Mouse (Mus musculus): ENCODE data around the gene Gpatch1. TPM values are rescaled to one million over a fixed set of nuclear protein-coding genes. Genes with fewer than 3 reads are reported as not detected.

The Gpatch1 gene
- polyA plus RNA-seq, 1 experiment from 2014 or later: 5.6 TPM

- no peak overlapping the region for H3K4me2 ChIP-seq (ENCODE audit: low read depth, low read length)
- H3K27ac ChIP-seq (ENCODE audit: low read depth): no peak overlapping the region
- 44% methylated on average over 3 of the region's 3 CpGs for WGBS (ENCODE audit: insufficient replicate concordance)
- peaks cover 37% of the 10 kb centered on the region for H3K36me3 ChIP-seq (replicated peaks; ENCODE audit: insufficient read depth, low read length)
- H3K9ac ChIP-seq (replicated peaks): no peak overlapping the region
- H3K4me1 ChIP-seq (ENCODE audit: insufficient read depth): no peaks in the 10 kb centered on the region
- no peak for DNase-seq
- H3K9me3 ChIP-seq (ENCODE audit: low read length): peaks cover 18% of the 10 kb centered on the region
- no peak for ATAC-seq
- no peak overlapping the region for H3K4me3 ChIP-seq (ENCODE audit: low read depth, low read length)
- TF ChIP-seq EP300 (IDR thresholded peaks at IDR 0.05; ENCODE audit: low read depth) (no peak), CTCF (IDR thresholded peaks at IDR 0.05; ENCODE audit: low read depth) (no peak)
- H3K27me3 ChIP-seq (ENCODE audit: insufficient read depth, low read length): no peaks in the 10 kb centered on the region
Measured at GRCm38 (mm10) chr7:35278933-35279332, 39.3 kb downstream of the Gpatch1 start.

- DNase-seq (no peak), ATAC-seq (no peak)
- Histone ChIP-seq H3K36me3 (replicated peaks; ENCODE audit: insufficient read depth, low read length) (peaks cover 25% of the 10 kb centered on the region), H3K4me2 (ENCODE audit: low read depth, low read length) (no peak overlapping the region), H3K9me3 (ENCODE audit: low read length) (peaks cover 18% of the 10 kb centered on the region), H3K27me3 (ENCODE audit: insufficient read depth, low read length) (no peaks in the 10 kb centered on the region), H3K4me3 (ENCODE audit: low read depth, low read length) (no peak overlapping the region), H3K9ac (replicated peaks) (no peak overlapping the region), H3K27ac (ENCODE audit: low read depth) (no peak overlapping the region), H3K4me1 (ENCODE audit: insufficient read depth) (no peaks in the 10 kb centered on the region)
- 76% methylated on average over 4 of the region's 4 CpGs for WGBS (ENCODE audit: insufficient replicate concordance)
- TF ChIP-seq CTCF (IDR thresholded peaks at IDR 0.05; ENCODE audit: low read depth) (no peak), EP300 (IDR thresholded peaks at IDR 0.05; ENCODE audit: low read depth) (no peak)
Measured at GRCm38 (mm10) chr7:35277433-35277832, 40.8 kb downstream of the Gpatch1 start.

- Histone ChIP-seq H3K27ac (ENCODE audit: low read depth) (no peak overlapping the region), H3K4me3 (ENCODE audit: low read depth, low read length) (peak overlapping the region; percentile 34), H3K4me1 (ENCODE audit: insufficient read depth) (no peaks in the 10 kb centered on the region), H3K4me2 (ENCODE audit: low read depth, low read length) (peak overlapping the region; percentile 76), H3K27me3 (ENCODE audit: insufficient read depth, low read length) (no peaks in the 10 kb centered on the region), H3K9me3 (ENCODE audit: low read length) (no peaks in the 10 kb centered on the region), H3K36me3 (replicated peaks; ENCODE audit: insufficient read depth, low read length) (no peaks in the 10 kb centered on the region), H3K9ac (replicated peaks) (0 out of 2 replicates have a peak overlapping the region, but pooled peaks have one; percentile 10)
- ATAC-seq (peak; percentile 71), DNase-seq (peak; percentile 39)
- TF ChIP-seq CTCF (IDR thresholded peaks at IDR 0.05; ENCODE audit: low read depth) (peak; percentile 52), EP300 (IDR thresholded peaks at IDR 0.05; ENCODE audit: low read depth) (no peak)
- WGBS (ENCODE audit: insufficient replicate concordance): 7% methylated on average over 21 of the region's 21 CpGs
Measured at GRCm38 (mm10) chr7:35269443-35270024, 48.7 kb downstream of the Gpatch1 start.

DNA sequence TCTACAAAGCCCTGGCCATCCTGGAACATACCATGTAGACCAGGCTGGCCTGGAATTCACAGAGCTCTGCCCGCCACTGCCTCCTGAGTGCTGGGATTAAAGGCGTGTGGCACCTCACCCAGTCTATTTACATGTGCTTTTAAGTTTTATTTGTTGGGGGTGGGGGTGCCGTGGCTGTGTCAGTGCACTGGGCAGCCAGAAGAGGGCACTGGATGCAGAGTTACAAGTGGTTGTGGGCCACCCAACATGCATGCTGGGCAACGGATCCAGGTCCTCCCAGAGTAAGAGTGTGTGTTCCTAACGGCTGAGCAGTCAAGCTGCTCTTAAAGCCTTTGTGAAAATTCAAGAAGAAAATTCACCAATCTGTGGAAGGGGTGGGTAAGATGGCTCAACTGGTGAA, 50.4 kb downstream of the Gpatch1 start:
- DNase-seq (no peak), ATAC-seq (no peak)
- H3K4me3 ChIP-seq (ENCODE audit: low read depth, low read length): no peak overlapping the region
- no peaks in the 10 kb centered on the region for H3K4me1 ChIP-seq (ENCODE audit: insufficient read depth)
- 61% methylated on average over 5 of the region's 5 CpGs for WGBS (ENCODE audit: insufficient replicate concordance)
- H3K27ac ChIP-seq (ENCODE audit: low read depth): no peak overlapping the region
- TF ChIP-seq CTCF (IDR thresholded peaks at IDR 0.05; ENCODE audit: low read depth): peak; percentile 32
- no peak for TF ChIP-seq EP300 (IDR thresholded peaks at IDR 0.05; ENCODE audit: low read depth)
- H3K36me3 ChIP-seq (replicated peaks; ENCODE audit: insufficient read depth, low read length): no peaks in the 10 kb centered on the region
- H3K9me3 ChIP-seq (ENCODE audit: low read length): no peaks in the 10 kb centered on the region
- no peaks in the 10 kb centered on the region for H3K27me3 ChIP-seq (ENCODE audit: insufficient read depth, low read length)
- H3K9ac ChIP-seq (replicated peaks): no peak overlapping the region
- H3K4me2 ChIP-seq (ENCODE audit: low read depth, low read length): no peak overlapping the region

- peak; percentile 39 for DNase-seq
- no peak overlapping the region for H3K9ac ChIP-seq (replicated peaks)
- TF ChIP-seq CTCF (IDR thresholded peaks at IDR 0.05; ENCODE audit: low read depth) (peak; percentile 66), EP300 (IDR thresholded peaks at IDR 0.05; ENCODE audit: low read depth) (no peak)
- no peaks in the 10 kb centered on the region for H3K4me1 ChIP-seq (ENCODE audit: insufficient read depth)
- no peak overlapping the region for H3K27ac ChIP-seq (ENCODE audit: low read depth)
- no peaks in the 10 kb centered on the region for H3K36me3 ChIP-seq (replicated peaks; ENCODE audit: insufficient read depth, low read length)
- 80% methylated on average over 4 of the region's 4 CpGs for WGBS (ENCODE audit: insufficient replicate concordance)
- H3K4me3 ChIP-seq (ENCODE audit: low read depth, low read length): no peak overlapping the region
- H3K9me3 ChIP-seq (ENCODE audit: low read length): no peaks in the 10 kb centered on the region
- H3K27me3 ChIP-seq (ENCODE audit: insufficient read depth, low read length): no peaks in the 10 kb centered on the region
- no peak for ATAC-seq
- no peak overlapping the region for H3K4me2 ChIP-seq (ENCODE audit: low read depth, low read length)
Measured at GRCm38 (mm10) chr7:35266666-35267065, 51.6 kb downstream of the Gpatch1 start.

- no peaks in the 10 kb centered on the region for H3K9me3 ChIP-seq (ENCODE audit: low read length)
- H3K27me3 ChIP-seq (ENCODE audit: insufficient read depth, low read length): no peaks in the 10 kb centered on the region
- H3K4me2 ChIP-seq (ENCODE audit: low read depth, low read length): no peak overlapping the region
- TF ChIP-seq EP300 (IDR thresholded peaks at IDR 0.05; ENCODE audit: low read depth) (no peak), CTCF (IDR thresholded peaks at IDR 0.05; ENCODE audit: low read depth) (peak; percentile 76)
- WGBS (ENCODE audit: insufficient replicate concordance): 7% methylated on average over 6 of the region's 7 CpGs
- no peak overlapping the region for H3K27ac ChIP-seq (ENCODE audit: low read depth)
- no peak for ATAC-seq
- H3K4me3 ChIP-seq (ENCODE audit: low read depth, low read length): no peak overlapping the region
- H3K36me3 ChIP-seq (replicated peaks; ENCODE audit: insufficient read depth, low read length): no peaks in the 10 kb centered on the region
- H3K4me1 ChIP-seq (ENCODE audit: insufficient read depth): no peaks in the 10 kb centered on the region
- no peak overlapping the region for H3K9ac ChIP-seq (replicated peaks)
- peak; percentile 47 for DNase-seq
Measured at GRCm38 (mm10) chr7:35264746-35265145, 53.5 kb downstream of the Gpatch1 start.
